Mouse (Mus musculus) megakaryocyte, embryonic 14.5 days (primary cell): ENCODE results near the gene Dnase2a.

Experiments
- FLI1 ChIP-seq: IDR thresholded peaks from 2 replicates; pipeline ENCODE4 v1.6.1; 2012; ENCODE audit warnings: low read length, inconsistent platforms, mixed read lengths
- GATA1 ChIP-seq: IDR thresholded peaks from 3 replicates; pipeline ENCODE4 v1.6.1; 2012; ENCODE audit warnings: mixed read lengths, low read length, inconsistent platforms, borderline replicate concordance

GRCm38 (mm10) chr8:84902920-84903661 is 5.3 kb upstream of the Dnase2a start:
- TF ChIP-seq GATA1 (no peak), FLI1 (no peak)
